Mouse (Mus musculus) spleen, adult 10 weeks (tissue): ENCODE measurements around the gene Bok. TPM values are rescaled to one million over a fixed set of nuclear protein-coding genes. Genes with fewer than 3 reads are reported as not detected.

Experiments
- polyA plus RNA-seq: library from polyadenylated mRNA; stranded (reverse); fragments of 350-450 nt; fragmentation: Illumina TruSeq; extraction: RNeasy Lipid Tissue Mini Kit (QIAGEN cat#74804); gene quantifications from one replicate; pipeline ENCODE4 v1.2.3, GENCODE M21; 2015; ENCODE audit warnings: low replicate concordance; ENCODE audit not compliant: insufficient read depth

Gene Bok
- polyA plus RNA-seq, result 8.8 TPM

DNA sequence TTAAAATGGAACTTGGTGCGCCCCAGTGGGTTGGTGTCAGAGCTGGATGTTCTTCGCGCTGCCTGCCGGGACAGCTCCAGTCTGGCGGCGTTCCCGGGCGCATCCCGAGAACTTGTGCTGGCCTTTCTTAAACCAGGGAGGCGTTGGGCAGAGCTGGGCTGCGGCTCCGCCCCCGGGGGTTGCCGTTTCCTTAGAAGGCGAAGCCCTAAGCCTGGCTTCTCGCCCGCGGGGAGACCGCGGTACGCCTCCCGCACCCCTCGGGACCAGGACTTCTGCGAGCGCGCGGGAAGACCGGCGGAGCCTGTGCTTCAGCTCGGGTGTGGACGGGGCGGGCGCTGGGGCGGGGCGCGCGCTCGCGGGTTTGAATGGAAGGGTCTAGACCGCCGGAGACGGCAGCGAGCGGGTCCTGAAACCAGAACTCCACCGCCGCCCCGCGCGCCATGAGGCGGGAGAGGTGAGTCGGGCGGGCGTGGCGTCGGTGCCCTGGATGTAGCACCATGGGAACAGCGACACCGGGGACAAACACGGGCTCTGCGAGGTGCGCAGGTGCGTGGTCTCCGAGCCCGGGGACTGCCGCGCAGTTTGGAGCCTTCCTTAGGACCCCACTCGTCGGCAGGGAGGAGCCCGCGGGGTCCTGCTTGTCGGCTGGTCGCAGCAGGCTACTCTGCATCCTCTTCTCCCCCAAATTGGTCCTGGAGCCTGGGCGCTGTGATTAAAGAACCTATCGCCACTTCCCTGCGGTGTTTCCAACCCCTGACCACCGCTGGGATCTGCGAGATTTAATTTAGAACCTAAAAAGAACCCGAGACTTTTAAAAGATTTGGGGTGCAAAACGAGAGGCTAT, at the start of gene Bok:
TSS of gene Bok (plus strand) at position 260 of the 844 bp plus-strand sequence.

DNA sequence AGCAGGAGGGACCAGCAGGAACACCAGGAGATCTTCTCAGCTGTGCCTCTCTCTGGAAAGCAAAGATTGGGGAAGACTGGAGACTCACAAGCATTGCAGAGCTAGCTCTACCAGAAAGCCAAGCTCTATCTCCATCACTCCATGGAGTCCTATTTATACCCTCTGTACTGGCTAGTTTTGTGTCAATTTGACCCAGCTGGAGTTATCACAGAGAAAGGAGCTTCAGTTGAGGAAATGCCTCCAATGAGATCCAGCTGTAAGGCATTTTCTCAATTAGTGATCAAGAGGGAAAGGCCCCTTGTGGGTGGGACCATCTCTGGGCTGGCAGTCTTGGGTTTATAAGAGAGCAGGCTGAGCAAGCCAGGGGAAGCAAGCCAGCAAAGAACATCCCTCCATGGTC, 26.9 kb upstream of the Bok start, which contains the start of gene Stk25:
TSS of gene Stk25 (minus strand) at position 101 of the 400 bp plus-strand sequence.

Other genes with a start within 250 kb of the Bok start
- gene Hdlbp, start 206.8 kb upstream of the Bok start, polyA plus RNA-seq, result 104 TPM
- gene Farp2, start 173.6 kb upstream of the Bok start, polyA plus RNA-seq, result 3.4 TPM
- gene Stk25, start 27.0 kb upstream of the Bok start, polyA plus RNA-seq, result 93.9 TPM
- gene Atg4b, start 65.8 kb downstream of the Bok start, polyA plus RNA-seq, result 62.1 TPM
- 15.6 TPM for gene Thap4, start 69.2 kb downstream of the Bok start, polyA plus RNA-seq
- 127 TPM for gene Dtymk, start 116.3 kb downstream of the Bok start, polyA plus RNA-seq
- 25.5 TPM for gene Ing5, start 118.3 kb downstream of the Bok start, polyA plus RNA-seq
- gene D2hgdh, start 139.2 kb downstream of the Bok start, polyA plus RNA-seq, result 26.5 TPM
- 12.7 TPM for gene Gal3st2, start 175.6 kb downstream of the Bok start, polyA plus RNA-seq
- gene Gal3st2b, start 232.7 kb downstream of the Bok start, polyA plus RNA-seq, result 5.9 TPM